Mouse (Mus musculus): Measurements from ENCODE around the gene Acads. TPM values are rescaled to one million over a fixed set of nuclear protein-coding genes. Genes with fewer than 3 reads are reported as not detected.

Acads gene
- polyA plus RNA-seq, 1 experiment from 2014 or later = 43.6 TPM

DNA sequence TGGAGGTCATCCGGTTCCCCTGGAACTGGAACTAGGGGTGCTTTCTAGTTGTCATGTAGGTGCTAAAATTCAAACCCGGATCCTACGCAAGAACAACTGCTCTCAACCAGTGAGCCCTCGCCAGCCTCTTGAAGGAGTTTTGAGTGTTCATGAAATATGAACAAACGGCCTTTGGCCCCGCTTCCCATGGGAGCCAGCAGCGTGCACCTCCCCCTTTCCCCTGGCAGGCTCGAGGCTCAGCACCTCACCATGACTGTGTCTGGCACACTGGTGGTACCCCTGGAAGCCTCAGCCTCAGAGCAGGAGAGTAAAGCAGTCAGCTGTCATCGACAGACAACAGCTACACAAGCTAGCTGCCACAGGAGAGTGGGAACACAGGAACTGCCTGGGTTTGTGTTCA lies 19.2 kb downstream of the Acads start:
- Histone ChIP-seq H3K4me3 (ENCODE audit: low read depth, low read length) (no peak overlapping the region), H3K27me3 (replicated peaks; ENCODE audit: insufficient read depth, low read length) (no peaks in the 10 kb centered on the region), H3K4me2 (replicated peaks; ENCODE audit: low read depth, low read length) (no peak overlapping the region), H3K27ac (ENCODE audit: low read length) (no peak overlapping the region), H3K4me1 (ENCODE audit: insufficient read depth, low read depth, low read length) (no peaks in the 10 kb centered on the region), H3K9ac (replicated peaks; ENCODE audit: low read depth) (no peak overlapping the region), H3K36me3 (ENCODE audit: insufficient read depth, low read length) (peaks cover 30% of the 10 kb centered on the region), H3K9me3 (ENCODE audit: low read length) (no peaks in the 10 kb centered on the region)
- no peak for DNase-seq (ENCODE audit: low spot score)
- TF ChIP-seq EP300 (IDR thresholded peaks at IDR 0.05) = no peak
- no peak for TF ChIP-seq CTCF (IDR thresholded peaks at IDR 0.05)
- ATAC-seq = no peak
- 59% methylated on average over 9 of the region's 9 CpGs for WGBS

DNA sequence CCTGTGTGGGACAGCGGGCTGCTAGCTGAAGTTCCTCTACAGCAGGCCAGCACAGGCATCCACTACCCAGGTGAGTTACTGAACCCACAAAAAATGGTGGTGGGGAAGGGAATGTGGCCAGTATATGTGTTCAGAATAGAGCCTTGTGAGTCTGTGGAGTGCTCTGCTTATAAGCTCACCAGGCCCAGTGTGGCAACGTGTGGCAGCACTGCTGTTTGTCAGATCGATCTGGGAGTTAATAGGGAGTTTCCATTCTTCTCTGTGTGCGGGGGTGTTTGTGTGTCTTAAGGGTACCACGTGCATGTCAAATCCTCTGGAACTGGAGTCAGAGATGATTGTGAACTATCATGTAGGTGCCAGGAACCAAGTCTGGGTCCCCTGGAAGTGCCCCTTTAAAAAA lies 19.6 kb downstream of the Acads start:
- Histone ChIP-seq H3K36me3 (ENCODE audit: insufficient read depth, low read length) (peaks cover 30% of the 10 kb centered on the region), H3K27ac (ENCODE audit: low read length) (no peak overlapping the region), H3K4me3 (ENCODE audit: low read depth, low read length) (no peak overlapping the region), H3K4me2 (replicated peaks; ENCODE audit: low read depth, low read length) (no peak overlapping the region), H3K9ac (replicated peaks; ENCODE audit: low read depth) (no peak overlapping the region), H3K27me3 (replicated peaks; ENCODE audit: insufficient read depth, low read length) (no peaks in the 10 kb centered on the region), H3K4me1 (ENCODE audit: insufficient read depth, low read depth, low read length) (no peaks in the 10 kb centered on the region), H3K9me3 (ENCODE audit: low read length) (no peaks in the 10 kb centered on the region)
- TF ChIP-seq CTCF (IDR thresholded peaks at IDR 0.05) (no peak), EP300 (IDR thresholded peaks at IDR 0.05) (no peak)
- ATAC-seq = no peak
- no peak for DNase-seq (ENCODE audit: low spot score)
- WGBS = 81% methylated on average over 5 of the region's 5 CpGs

DNA sequence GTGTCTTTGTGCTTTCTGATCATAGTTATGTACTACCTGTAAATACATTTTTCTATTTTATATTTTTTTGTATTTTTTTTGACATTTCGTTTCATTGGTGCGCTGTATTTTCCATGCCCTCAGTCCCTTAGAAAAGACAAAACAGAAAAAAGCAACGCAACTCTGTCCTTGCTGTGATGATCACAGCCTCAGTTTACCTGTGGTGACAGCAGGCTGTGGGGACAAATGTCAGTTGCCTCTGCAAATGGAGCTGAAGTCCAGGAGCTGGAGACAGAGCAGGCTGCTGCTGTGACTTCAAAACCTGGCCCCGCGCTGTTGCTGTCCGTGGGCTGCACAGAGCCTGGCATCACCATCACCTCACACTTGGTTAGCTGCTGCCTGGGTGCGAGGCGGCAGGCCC lies 21.0 kb downstream of the Acads start, which contains the start of gene Gm10401:
Gm10401 (minus strand) TSS at position 101 of the 400 bp plus-strand sequence.
- WGBS = 88% methylated on average over 8 of the region's 8 CpGs
- ATAC-seq (no peak), DNase-seq (ENCODE audit: low spot score) (no peak)
- H3K27ac ChIP-seq (ENCODE audit: low read length) = no peak within 1 kb of the TSS
- peaks cover 30% of the 10 kb centered on the region for H3K36me3 ChIP-seq (ENCODE audit: insufficient read depth, low read length)
- H3K4me2 ChIP-seq (replicated peaks; ENCODE audit: low read depth, low read length) = no peak within 1 kb of the TSS
- H3K4me3 ChIP-seq (ENCODE audit: low read depth, low read length) = no peak within 1 kb of the TSS
- no peaks in the 10 kb centered on the region for H3K4me1 ChIP-seq (ENCODE audit: insufficient read depth, low read depth, low read length)
- no peak within 1 kb of the TSS for H3K9ac ChIP-seq (replicated peaks; ENCODE audit: low read depth)
- H3K27me3 ChIP-seq (replicated peaks; ENCODE audit: insufficient read depth, low read length) = no peaks in the 10 kb centered on the region
- no peak for TF ChIP-seq CTCF (IDR thresholded peaks at IDR 0.05)
- no peaks in the 10 kb centered on the region for H3K9me3 ChIP-seq (ENCODE audit: low read length)

DNA sequence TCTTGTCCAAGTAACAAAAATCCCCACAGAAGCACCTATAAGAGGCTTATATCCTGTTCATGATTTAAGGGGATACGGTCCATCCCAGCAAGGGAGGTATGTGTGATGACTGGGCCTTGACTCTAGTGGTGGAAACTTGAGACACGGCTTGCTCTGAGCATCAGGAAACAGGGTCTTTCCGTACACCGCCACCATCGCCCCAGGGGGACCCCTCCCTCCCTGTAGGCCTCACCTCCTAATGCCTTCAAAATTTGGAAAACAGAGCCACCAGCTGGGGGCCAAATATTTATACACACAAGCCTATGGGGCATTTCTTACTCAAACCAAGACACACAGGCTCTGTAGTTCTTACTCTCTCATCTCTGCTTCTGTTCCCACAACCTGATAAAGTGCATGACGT lies 27.4 kb downstream of the Acads start:
- Histone ChIP-seq H3K9me3 (ENCODE audit: low read length) (no peaks in the 10 kb centered on the region), H3K36me3 (ENCODE audit: insufficient read depth, low read length) (peaks cover 37% of the 10 kb centered on the region), H3K4me2 (replicated peaks; ENCODE audit: low read depth, low read length) (no peak overlapping the region), H3K9ac (replicated peaks; ENCODE audit: low read depth) (no peak overlapping the region), H3K4me1 (ENCODE audit: insufficient read depth, low read depth, low read length) (no peaks in the 10 kb centered on the region), H3K27ac (ENCODE audit: low read length) (no peak overlapping the region), H3K4me3 (ENCODE audit: low read depth, low read length) (no peak overlapping the region), H3K27me3 (replicated peaks; ENCODE audit: insufficient read depth, low read length) (no peaks in the 10 kb centered on the region)
- ATAC-seq (no peak), DNase-seq (ENCODE audit: low spot score) (no peak)
- TF ChIP-seq CTCF (IDR thresholded peaks at IDR 0.05) (no peak), EP300 (IDR thresholded peaks at IDR 0.05) (no peak)
- WGBS = 86% methylated on average over 6 of the region's 6 CpGs

DNA sequence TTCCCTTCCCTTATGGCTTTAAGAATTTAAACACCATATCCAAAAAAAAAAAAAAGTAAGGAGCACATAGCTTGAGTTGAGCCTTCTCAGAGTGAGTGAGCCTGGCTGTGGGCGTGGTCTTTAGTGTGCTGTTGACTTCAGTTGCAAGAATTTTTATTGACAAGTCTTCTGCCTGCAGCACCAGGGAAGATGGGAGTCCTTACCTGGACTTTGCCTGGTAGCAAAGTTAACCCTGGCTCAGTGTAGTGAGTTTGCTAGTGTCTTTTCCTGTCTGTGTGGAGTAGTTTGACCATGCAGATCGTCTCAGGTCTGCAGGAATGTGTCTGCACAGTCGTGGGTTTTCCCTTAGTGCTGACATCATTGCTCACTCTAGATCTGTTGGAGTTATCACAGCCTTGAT lies 28.1 kb downstream of the Acads start:
- H3K4me3 ChIP-seq (ENCODE audit: low read depth, low read length) = no peak overlapping the region

DNA sequence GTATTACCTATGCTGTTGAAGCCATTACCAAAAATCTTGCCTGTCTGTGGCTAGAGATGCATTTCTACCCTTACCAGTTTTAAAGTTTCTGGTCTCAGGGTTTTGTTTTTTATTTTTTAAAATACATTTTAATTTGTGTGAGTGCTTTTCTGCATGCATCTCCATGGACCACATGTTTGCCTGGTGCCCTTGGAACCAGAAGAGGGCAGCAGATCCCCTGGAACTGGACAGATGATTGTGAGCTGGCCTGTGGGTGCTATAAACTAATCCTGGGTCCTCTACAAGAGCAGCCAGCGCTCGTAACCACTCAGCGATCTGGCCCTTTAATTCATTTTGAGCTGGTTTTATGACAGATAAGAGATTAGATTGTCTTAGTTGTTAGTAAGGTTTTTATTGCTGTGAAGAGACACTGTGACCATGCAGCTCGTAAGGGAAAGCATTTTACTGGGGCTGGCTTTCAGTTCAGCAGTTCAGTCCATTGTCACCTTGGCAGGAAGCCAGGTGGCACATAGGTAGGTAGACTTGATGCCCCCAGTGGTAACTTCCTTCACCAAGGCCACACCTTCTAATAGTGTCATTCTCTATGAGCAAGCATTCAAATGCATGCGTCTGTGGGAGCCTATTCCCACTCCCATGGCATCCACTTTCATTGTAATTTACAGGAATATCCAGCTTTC lies 29.4 kb downstream of the Acads start:
- no peaks in the 10 kb centered on the region for H3K9me3 ChIP-seq (ENCODE audit: low read length)
- no peak overlapping the region for H3K9ac ChIP-seq (replicated peaks; ENCODE audit: low read depth)
- H3K4me1 ChIP-seq (ENCODE audit: insufficient read depth, low read depth, low read length) = no peaks in the 10 kb centered on the region
- H3K27me3 ChIP-seq (replicated peaks; ENCODE audit: insufficient read depth, low read length) = no peaks in the 10 kb centered on the region
- H3K27ac ChIP-seq (ENCODE audit: low read length) = no peak overlapping the region
- ATAC-seq = no peak
- TF ChIP-seq EP300 (IDR thresholded peaks at IDR 0.05) = no peak
- TF ChIP-seq CTCF (IDR thresholded peaks at IDR 0.05) = 0 out of 2 replicates have a peak, but pooled peaks have one; percentile 20
- DNase-seq (ENCODE audit: low spot score) = no peak
- H3K36me3 ChIP-seq (ENCODE audit: insufficient read depth, low read length) = peaks cover 26% of the 10 kb centered on the region
- 94% methylated on average over 5 of the region's 5 CpGs for WGBS
- no peak overlapping the region for H3K4me3 ChIP-seq (ENCODE audit: low read depth, low read length)
- no peak overlapping the region for H3K4me2 ChIP-seq (replicated peaks; ENCODE audit: low read depth, low read length)

More for the DNA sequence above, 28.1 kb downstream of the Acads start:
- Histone ChIP-seq H3K4me2 (replicated peaks; ENCODE audit: low read depth, low read length) (no peak overlapping the region), H3K9ac (replicated peaks; ENCODE audit: low read depth) (no peak overlapping the region), H3K27ac (ENCODE audit: low read length) (no peak overlapping the region), H3K36me3 (ENCODE audit: insufficient read depth, low read length) (peaks cover 36% of the 10 kb centered on the region), H3K9me3 (ENCODE audit: low read length) (no peaks in the 10 kb centered on the region), H3K27me3 (replicated peaks; ENCODE audit: insufficient read depth, low read length) (no peaks in the 10 kb centered on the region), H3K4me1 (ENCODE audit: insufficient read depth, low read depth, low read length) (no peaks in the 10 kb centered on the region)
- TF ChIP-seq CTCF (IDR thresholded peaks at IDR 0.05) = no peak
- no peak for TF ChIP-seq EP300 (IDR thresholded peaks at IDR 0.05)
- ATAC-seq (no peak), DNase-seq (ENCODE audit: low spot score) (no peak)
- WGBS = 67% methylated on average over 3 of the region's 3 CpGs

All from lung, postnatal 0 days (tissue).